Mouse (Mus musculus) macrophage (primary cell): Measurements from ENCODE around the gene Shd. TPM values are rescaled to one million over a fixed set of nuclear protein-coding genes. Genes with fewer than 3 reads are reported as not detected.

Source experiments
- H3K27ac ChIP-seq: fragments of 350-480 bp; formaldehyde crosslinking; 2 replicates; pipeline ENCODE4 v1.9.0; 2021
- H3K36me3 ChIP-seq: fragments of 350-480 bp; formaldehyde crosslinking; 2 replicates; pipeline ENCODE4 v1.9.0; 2021; ENCODE audit errors: inconsistent target
- H3K4me3 ChIP-seq: fragments of 350-480 bp; formaldehyde crosslinking; 2 replicates; pipeline ENCODE4 v1.9.0; 2021; ENCODE audit errors: inconsistent target
- H3K79me2 ChIP-seq: fragments of 350-480 bp; formaldehyde crosslinking; 2 replicates; pipeline ENCODE4 v1.9.0; 2021; ENCODE audit errors: inconsistent target
- WGBS: methylation state at CpG from one replicate; pipeline ENCODE4 v1.1.7; 2026; ENCODE audit warnings: inconsistent platforms; ENCODE audit not compliant: missing documents; 5-methylcytosine and 5-hydroxymethylcytosine counted together
- polyA plus RNA-seq: library from polyadenylated mRNA; stranded (reverse); fragments of 250-400 nt; gene quantifications from 3 replicates; pipeline ENCODE4 v1.2.4, GENCODE M21; 2018; ENCODE audit warnings: inconsistent platforms

The Shd gene
- polyA plus RNA-seq, 1 experiment from 2014 or later: not detected

GRCm38 (mm10) chr17:55968210-55968609 lies 2.1 kb upstream of the Shd start:
- peaks cover 27% of the 10 kb centered on the region; the same call in 1 of the 2 replicates for H3K36me3 ChIP-seq

GRCm38 (mm10) chr17:55969560-55969959 lies 707 bp upstream of the Shd start:
- Histone ChIP-seq H3K79me2 (no peaks in the 10 kb centered on the region), H3K36me3 (peaks cover 27% of the 10 kb centered on the region; the same call in 1 of the 2 replicates), H3K4me3 (no peak overlapping the region), H3K27ac (no peak overlapping the region)
- 52% methylated on average over 11 of the region's 14 CpGs for WGBS

More at GRCm38 (mm10) chr17:55968210-55968609, 2.1 kb upstream of the Shd start:
- H3K4me3 ChIP-seq: no peak overlapping the region
- no peak overlapping the region for H3K27ac ChIP-seq
- no peaks in the 10 kb centered on the region for H3K79me2 ChIP-seq
- 86% methylated on average over 7 of the region's 7 CpGs for WGBS

GRCm38 (mm10) chr17:55971453-55971852 lies 1.2 kb downstream of the Shd start:
- H3K4me3 ChIP-seq: no peak overlapping the region
- H3K27ac ChIP-seq: no peak overlapping the region
- peaks cover 17% of the 10 kb centered on the region; the same call in 1 of the 2 replicates for H3K36me3 ChIP-seq
- no peaks in the 10 kb centered on the region for H3K79me2 ChIP-seq
- 46% methylated on average over 19 of the region's 22 CpGs for WGBS

GRCm38 (mm10) chr17:55976255-55976862 lies 6.1 kb downstream of the Shd start:
- H3K27ac ChIP-seq: no peak overlapping the region

GRCm38 (mm10) chr17:55977301-55977700 lies 7.0 kb downstream of the Shd start:
- H3K36me3 ChIP-seq: no peaks in the 10 kb centered on the region
- H3K79me2 ChIP-seq: no peaks in the 10 kb centered on the region
- 81% methylated on average over 3 of the region's 3 CpGs for WGBS
- H3K27ac ChIP-seq: no peak overlapping the region
- no peak overlapping the region for H3K4me3 ChIP-seq

More at GRCm38 (mm10) chr17:55976255-55976862, 6.1 kb downstream of the Shd start:
- H3K36me3 ChIP-seq: no peaks in the 10 kb centered on the region
- H3K79me2 ChIP-seq: no peaks in the 10 kb centered on the region
- 27% methylated on average over 12 of the region's 13 CpGs for WGBS
- H3K4me3 ChIP-seq: no peak overlapping the region

GRCm38 (mm10) chr17:55986030-55986961 lies 16.0 kb downstream of the Shd start, which contains the start of gene Fsd1:
Fsd1 (plus strand) TSS chr17:55986509.
- WGBS: 21% methylated on average over 26 of the region's 35 CpGs
- H3K27ac ChIP-seq: no peak within 1 kb of the TSS
- H3K36me3 ChIP-seq: no peaks in the 10 kb centered on the region
- H3K4me3 ChIP-seq: no peak within 1 kb of the TSS
- H3K79me2 ChIP-seq: no peaks in the 10 kb centered on the region

- H3K79me2 ChIP-seq: no peaks in the 10 kb centered on the region
- H3K36me3 ChIP-seq: no peaks in the 10 kb centered on the region
- no peak overlapping the region for H3K4me3 ChIP-seq
- 88% methylated on average over 8 of the region's 8 CpGs for WGBS
- no peak overlapping the region for H3K27ac ChIP-seq
These were observed 20.1 kb downstream of the Shd start for GRCm38 (mm10) chr17:55990278-55990898.

GRCm38 (mm10) chr17:55996007-55996406 lies 25.7 kb downstream of the Shd start:
- Histone ChIP-seq H3K79me2 (no peaks in the 10 kb centered on the region), H3K4me3 (no peak overlapping the region), H3K27ac (no peak overlapping the region), H3K36me3 (no peaks in the 10 kb centered on the region)
- WGBS: 92% methylated on average over 14 of the region's 15 CpGs

- Histone ChIP-seq H3K79me2 (no peaks in the 10 kb centered on the region), H3K27ac (no peak overlapping the region), H3K4me3 (no peak overlapping the region), H3K36me3 (no peaks in the 10 kb centered on the region)
- 32% methylated on average over 29 of the region's 30 CpGs for WGBS
These were observed 29.7 kb downstream of the Shd start for GRCm38 (mm10) chr17:55999794-56000499.

GRCm38 (mm10) chr17:56003000-56003399 lies 32.7 kb downstream of the Shd start:
- no peaks in the 10 kb centered on the region for H3K79me2 ChIP-seq
- no peak overlapping the region for H3K4me3 ChIP-seq
- no peak overlapping the region for H3K27ac ChIP-seq
- 46% methylated on average over 3 of the region's 3 CpGs for WGBS
- H3K36me3 ChIP-seq: no peaks in the 10 kb centered on the region

GRCm38 (mm10) chr17:56005415-56006061 lies 35.3 kb downstream of the Shd start, which contains the start of the genes Stap2 and Mpnd:
Stap2 (minus strand) TSS chr17:56005584.
Mpnd (plus strand) TSS chr17:56005711.
- H3K4me3 ChIP-seq: no peak within 1 kb of the TSS
- no peaks in the 10 kb centered on the region for H3K36me3 ChIP-seq
- WGBS: 53% methylated on average over 7 of the region's 13 CpGs
- H3K79me2 ChIP-seq: peaks cover 9% of the 10 kb centered on the region; the same call in 1 of the 2 replicates
- no peak within 1 kb of the TSS for H3K27ac ChIP-seq

- H3K27ac ChIP-seq: no peak overlapping the region
- no peak overlapping the region for H3K4me3 ChIP-seq
- 98% methylated on average over 9 of the region's 10 CpGs for WGBS
- H3K36me3 ChIP-seq: peaks cover 7% of the 10 kb centered on the region; the same call in 1 of the 2 replicates
- peaks cover 14% of the 10 kb centered on the region; the same call in 1 of the 2 replicates for H3K79me2 ChIP-seq
These were observed 36.7 kb downstream of the Shd start for GRCm38 (mm10) chr17:56006956-56007355.

GRCm38 (mm10) chr17:56007444-56008355 lies 37.4 kb downstream of the Shd start:
- no peak overlapping the region; the same call in 1 of the 2 replicates for H3K4me3 ChIP-seq
- peaks cover 14% of the 10 kb centered on the region; the same call in 1 of the 2 replicates for H3K79me2 ChIP-seq
- WGBS: 47% methylated on average over 10 of the region's 14 CpGs
- H3K27ac ChIP-seq: no peak overlapping the region
- H3K36me3 ChIP-seq: peaks cover 7% of the 10 kb centered on the region; the same call in 1 of the 2 replicates
